Mouse (Mus musculus) layer of hippocampus, postnatal 25 days (tissue): ENCODE data around the gene Prickle2. TPM values are rescaled to one million over a fixed set of nuclear protein-coding genes. Genes with fewer than 3 reads are reported as not detected.

Experiments
- DNase-seq, 2 experiments: peaks; one replicate each; pipeline ENCODE4 v3.0.0; 2022; ENCODE audit warnings: mixed read lengths in 2 of 2, low spot score in 1 of 2; ENCODE audit errors: extremely low spot score in 1 of 2
- total RNA-seq, 2 experiments: library from RNA; stranded (reverse); gene quantifications; 2 replicates each; pipeline ENCODE4 v1.2.3; 2021

The Prickle2 gene
- total RNA-seq, 2 experiments from 2014 or later = 200 to 203 TPM

DNA sequence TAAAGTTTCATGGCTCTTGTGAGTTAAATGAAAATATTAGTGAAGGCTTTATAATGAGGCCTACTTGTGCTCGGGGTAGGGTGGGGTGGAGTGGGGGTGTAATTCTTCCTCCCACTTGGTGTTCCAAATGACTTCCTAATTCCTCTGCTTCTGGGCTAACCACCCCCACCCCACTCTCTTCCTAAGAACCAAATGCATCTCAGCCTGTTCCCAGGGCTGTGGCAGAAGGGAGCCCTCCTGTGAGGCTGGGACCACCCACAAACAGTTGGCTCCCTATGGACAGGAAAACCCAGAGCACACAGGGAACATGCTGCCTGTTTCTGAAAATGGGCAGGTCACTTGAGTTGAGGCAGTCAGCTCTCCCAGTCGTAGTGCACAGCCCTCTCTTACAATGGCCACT, 100.8 kb downstream of the Prickle2 start:
- DNase-seq = peak in 1 of 2 experiments; percentile 23

DNA sequence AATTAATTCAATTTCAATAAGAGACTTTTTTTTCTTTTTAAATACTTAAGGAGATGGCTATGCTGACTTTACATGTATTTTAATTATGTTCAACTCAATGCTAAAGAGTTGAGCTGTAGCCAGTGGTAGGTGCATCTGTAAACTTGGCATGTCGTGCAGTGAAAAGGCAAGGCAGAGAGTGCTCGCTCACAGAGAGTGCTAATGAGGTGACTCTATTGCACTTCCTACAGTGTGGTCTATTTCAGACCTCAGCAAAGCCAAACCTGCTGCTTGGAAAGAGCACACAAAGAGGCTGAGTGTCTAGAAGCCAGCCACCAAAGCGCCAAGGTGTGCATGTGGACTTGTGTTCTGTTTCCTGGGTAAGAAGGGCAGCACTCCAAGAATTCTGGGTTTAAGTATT, 109.6 kb downstream of the Prickle2 start:
- no peak for DNase-seq

DNA sequence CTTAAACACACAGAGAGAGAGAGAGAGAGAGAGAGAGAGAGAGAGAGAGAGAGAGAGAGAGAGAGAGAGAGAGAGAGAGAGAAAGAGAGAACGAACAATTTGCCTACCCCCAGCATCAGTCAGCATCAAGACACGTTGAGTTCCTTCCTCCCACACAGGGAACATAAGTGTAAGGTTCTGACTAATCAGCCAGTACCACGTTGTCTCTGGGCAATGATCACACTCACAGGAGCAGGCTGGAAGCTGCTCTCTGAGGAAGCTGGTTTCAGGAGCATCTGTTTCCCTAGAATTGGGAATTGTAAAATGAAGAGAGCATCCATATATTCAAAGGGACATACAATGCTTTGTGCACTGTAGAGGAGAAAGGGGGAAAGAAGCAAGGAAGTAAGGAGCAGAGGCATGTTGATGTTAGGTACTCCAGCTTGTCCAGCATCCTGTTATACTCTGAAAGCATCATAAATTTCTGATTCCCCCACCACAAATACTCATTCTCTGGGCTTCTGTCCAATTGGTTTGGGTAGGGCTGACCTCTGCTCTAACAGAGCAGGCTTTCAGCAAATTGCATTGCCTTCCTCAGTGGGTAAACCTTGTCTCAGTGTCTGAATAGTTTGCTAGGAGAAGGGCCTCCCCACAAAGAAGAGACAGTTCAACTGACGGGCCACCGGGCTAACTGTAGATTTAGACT, 116.4 kb downstream of the Prickle2 start:
- no peak for DNase-seq

DNA sequence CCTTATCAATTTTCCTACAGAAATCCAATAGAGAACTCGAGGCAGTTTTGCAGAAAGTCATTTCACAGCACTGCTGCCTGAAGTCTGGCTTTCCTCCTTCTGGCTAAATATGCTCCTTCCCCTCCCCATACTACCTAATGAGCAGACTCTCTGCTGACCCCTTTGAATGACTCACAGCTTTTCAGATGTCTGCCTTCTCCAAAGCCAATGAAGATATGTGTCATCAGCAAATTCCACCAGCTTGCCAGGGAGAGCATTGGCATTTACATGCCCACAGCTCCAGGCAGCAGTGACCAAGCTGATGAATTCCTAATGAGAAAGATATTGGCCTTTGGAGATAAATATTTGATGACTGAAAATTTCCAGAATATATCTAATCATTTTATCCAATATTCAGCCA, 121.9 kb downstream of the Prickle2 start:
- no peak for DNase-seq

DNA sequence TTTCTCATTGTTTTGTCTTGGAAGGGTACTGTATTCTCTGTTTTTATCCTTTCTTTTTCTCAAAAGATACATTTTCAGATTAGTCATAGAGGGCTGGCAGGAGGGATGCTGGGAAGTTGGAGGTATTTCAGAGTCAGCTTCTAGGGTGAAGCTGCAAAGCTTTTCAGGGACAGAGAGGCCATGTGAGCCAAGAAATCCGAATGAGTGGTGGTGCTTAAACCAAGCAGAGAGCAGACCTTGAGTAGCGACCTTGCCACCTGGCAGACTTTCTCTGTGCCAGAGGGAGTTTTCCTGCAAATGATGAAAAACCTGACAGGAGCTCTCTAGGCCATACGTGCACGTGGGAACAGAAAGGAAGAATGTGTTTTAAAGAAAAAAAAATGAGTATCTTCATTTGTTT, 130.7 kb downstream of the Prickle2 start:
- DNase-seq = no peak

DNA sequence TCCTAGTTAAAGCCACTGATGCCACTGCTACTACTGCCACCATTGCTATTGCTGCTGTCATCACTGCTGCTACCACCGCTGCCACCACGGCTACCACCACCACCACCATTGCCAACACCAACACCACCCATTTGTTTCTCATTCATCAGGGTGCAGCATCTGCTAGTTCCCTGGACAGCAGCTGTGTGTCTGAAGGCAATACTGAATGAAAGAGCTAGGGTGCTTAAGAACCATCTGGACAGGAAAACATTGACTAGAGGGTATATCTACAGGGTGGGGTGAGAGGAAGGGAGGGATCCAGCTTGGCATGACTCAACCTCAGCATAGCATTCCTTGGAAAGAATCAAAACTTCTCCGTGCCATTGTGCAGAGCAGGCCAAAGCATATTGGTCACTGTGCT, 133.8 kb downstream of the Prickle2 start:
- no peak for DNase-seq

DNA sequence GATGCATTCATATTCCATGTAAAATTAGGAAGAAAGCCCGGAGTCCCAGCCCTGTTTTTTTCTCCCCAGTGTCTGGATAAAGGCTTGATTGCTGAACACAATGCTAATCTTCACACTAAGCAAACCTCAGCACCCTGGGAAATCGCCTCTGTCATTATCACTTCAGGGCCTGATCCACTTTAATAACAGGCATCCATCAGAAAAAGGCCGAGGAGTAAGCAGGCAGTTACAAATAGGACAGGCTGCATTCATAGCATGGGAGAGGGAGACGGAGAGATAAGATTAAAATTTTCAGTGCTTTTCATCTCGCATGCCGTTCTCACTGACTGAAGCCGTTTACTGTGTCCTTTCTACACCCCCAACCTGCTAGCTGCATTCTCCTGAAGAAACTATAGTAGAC, 135.9 kb downstream of the Prickle2 start:
- DNase-seq = no peak

DNA sequence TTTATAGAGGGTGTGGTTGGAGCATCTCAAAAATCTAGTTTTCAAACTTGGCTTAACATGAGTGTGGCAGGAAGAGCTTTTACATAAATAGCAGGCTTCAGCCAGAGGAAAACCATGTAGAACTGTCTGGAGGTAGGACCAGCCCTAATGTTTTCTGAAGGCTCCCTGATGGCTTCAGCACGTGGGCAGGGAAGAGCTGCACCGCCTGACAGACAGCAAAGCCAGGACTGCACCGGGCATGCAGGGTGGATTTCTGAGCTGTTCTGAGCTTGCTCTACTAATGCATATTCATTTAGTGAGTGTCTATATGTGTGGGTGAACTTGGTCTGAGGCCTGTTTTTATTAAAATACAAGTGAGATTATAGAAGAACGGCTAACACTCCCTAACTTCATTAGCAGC, 136.7 kb downstream of the Prickle2 start:
- DNase-seq = no peak

DNA sequence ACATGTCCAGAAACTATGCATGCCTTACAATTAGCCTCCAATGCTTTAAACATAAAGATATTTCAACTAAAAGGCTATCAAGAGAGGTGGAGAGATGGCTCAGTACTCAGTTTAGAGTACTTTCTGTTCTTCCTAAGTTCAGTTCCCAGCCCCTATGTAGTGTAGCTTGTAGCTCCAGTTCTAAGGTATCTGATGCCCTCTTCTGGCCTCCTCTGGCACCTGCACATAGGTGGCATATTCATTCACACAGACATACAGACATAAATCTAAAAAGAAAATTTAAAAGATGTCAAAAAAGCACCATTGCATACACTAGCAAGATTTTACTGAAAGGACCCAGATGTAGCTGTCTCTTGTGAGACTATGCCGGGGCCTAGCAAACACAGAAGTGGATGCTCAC, 146.7 kb downstream of the Prickle2 start:
- DNase-seq = no peak

DNA sequence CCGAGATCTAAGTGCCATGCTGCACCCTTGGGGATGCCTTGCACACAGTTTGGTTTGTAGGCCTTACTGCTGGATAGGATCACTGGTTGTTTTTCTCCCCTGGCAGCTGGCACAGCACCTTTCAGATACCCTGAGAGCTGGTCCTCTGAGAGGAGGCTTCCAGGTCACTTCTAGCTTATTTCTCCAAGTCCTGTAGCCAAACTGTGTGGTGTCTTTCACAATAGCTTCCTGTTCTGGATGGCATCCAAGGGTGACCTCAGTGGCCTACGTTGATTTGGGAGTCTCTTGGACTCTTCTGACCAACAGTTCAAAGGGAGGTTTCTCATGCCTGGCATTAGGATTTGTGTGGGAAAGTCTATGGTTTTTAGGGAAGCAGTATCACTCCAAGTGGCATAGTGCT, 150.3 kb downstream of the Prickle2 start:
- no peak for DNase-seq

DNA sequence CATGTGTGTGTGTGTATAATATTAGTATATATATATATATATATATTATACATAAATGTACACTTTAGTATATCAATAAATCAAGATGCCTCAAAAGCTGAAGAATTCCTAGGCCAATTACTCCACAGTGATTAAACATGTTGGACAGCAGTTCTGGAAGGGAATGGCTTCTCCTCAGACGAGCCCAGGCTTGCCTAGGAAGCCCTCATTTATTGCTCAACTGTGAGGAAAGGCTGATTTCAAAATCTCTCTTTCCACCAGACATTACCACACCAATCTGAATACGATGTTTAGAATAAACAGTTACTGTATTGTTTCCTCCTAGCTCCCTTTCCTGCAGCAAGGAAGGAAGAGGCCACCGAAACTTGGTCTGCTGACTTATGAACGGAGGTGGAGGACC, 152.9 kb downstream of the Prickle2 start:
- DNase-seq = no peak

DNA sequence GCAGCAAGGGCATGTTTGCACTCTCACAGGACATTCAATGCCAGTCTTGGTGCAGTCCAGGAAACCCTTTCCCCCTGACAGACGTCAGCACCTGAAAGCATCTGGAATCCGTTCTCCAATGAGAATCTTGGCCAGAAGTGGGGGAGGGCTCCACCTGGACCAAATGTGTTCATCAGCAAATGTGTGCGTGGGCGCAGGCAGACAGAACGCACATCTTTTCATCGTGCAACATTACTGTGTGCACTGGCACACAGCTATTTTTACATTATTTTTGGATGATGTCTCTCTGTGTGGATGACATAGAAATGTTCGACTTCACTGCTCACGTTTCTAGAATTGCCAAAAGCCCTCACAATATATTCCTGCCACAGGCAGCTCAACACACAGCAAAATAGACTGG, 156.7 kb downstream of the Prickle2 start:
- peak in 1 of 2 experiments; percentile 34 for DNase-seq

DNA sequence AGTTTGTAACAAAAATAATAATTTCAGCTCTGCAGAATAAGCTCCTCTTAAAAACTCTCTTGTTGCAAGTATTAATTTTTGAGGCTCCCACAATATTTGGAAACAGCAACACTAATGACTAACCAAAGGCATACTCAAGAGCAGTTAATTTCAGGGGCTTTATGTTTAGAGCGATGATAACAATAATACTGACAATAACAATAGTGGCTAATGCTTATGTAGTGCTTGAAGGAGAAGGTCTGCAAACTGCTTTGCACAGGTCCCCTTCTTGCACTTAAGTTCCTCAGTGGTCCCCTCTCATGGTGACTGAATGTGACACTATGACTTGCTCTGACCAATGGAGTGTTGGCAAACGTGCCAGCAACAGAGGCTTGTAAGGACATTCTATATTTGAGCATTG, 160.8 kb downstream of the Prickle2 start:
- no peak for DNase-seq

DNA sequence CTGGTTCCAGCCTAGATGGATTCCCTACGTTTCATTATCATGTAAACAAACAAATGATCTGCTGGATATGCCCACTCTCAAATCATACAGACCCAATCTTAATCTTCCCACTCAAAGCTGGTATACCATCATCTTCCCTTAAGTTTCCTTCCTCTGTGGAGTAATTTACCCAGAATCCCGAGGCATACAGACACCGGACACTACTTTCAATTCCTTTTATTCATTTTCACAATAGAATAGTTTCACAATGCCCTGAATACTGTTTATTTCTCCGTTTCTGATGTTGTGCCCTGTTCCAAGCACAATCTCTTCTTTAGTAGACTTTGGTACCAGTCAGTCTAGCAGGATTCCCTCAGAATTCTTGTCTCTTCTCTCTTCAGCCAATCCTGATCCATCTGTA, 162.1 kb downstream of the Prickle2 start:
- no peak for DNase-seq

DNA sequence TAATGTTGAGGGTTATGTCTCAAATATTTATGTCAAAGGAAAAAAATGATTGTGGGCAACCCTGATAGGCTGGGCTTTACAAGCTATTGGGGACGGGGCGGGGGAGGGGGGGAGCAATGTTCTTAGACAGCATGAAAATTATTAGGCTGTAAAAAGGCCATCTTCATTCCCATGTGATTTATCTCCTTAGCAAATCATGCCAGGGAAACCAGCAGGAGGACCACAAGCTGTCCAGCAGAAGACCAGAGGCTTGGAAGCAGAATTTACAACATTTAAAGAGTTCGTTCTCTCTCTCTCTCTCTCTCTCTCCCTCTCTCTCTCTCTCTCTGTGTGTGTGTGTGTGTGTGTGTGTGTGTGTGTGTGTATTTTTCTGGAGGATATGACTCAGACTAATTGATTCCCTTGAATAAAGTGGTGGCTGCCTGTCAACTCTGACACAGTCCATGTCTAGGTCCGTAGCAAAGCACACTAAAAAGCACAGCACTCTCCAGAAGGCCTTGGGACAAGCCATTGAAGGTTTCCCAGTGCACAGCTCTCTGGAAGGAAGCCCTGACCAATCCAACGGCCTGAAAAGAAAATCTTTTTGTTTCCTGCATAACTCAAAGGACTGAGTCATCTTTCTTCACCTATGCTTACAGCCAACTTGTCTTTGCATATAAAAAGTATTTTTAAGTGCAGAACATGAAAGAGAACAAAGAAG, 163.4 kb downstream of the Prickle2 start:
- no peak for DNase-seq

DNA sequence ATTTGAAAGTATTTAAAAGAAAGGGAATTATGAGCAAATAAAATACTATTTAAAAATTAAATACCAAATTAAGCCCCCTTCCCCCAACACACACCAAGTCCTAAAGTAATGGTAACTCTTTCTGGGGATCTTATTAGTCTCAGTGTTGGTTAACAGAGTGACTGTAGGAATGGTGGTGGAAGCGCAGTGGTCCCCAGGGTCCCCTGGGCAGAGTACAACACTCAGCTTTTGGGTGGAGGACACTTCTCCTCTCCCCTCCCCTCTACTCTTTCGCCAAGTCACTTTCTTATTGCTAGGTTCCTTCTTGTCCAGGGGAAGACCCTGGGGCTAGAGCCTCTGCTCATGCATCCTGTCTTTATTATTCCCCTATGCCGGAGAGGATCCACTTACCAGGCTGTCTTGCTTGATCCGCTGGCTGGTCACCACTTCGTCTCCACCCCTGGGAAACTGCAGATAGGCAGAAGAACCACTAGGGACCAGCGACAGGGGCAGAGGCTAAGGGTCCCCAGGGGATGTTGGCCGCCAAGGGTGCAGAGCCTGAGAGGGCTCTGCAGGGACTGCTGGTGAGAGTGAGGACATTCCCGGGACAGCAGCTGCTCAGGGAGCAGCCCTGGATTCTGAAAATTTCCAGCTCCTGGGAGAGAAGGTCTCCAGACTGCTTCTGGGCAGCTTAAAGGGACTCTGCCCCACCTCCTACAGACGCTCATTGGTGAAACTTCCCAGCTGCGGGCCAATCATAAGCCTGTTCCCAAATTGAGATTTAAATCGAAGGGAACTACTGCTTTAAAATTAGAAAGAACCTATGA, 171.5 kb downstream of the Prickle2 start:
- DNase-seq = peak in 1 of 2 experiments; percentile 50

DNA sequence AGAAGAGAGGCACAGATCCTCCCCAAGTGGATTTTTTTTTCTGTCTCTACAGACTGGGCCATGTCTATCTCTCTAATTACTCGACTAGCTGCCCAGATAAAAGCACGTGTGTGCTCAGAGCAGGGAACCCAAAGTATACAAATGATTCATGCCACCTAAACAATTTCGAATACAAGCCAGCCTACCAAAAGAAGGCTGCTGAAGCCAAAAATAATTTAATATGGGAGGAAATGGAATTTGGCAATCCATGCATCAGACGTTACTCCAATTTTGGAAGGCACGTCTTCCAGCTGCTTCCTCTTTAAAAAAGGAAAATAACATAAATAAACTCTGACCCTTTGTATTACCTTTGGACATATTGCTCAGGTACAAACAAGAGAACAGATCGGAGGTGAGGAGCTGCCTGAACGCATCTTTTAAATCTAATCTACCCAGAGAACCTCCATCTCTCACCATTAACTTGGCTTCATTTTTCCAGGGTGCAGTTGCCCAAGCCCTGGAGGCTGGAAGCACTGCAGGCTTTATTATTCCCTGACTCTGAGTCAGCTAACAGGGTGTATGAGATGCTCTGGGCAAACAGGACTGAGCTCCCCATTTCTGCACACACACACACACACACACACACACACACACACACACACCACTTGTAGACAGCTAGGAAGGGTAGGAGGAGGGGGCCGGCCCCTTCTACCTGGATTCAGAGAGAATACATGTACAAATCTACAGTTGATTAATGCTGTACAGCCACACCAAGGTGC, 172.5 kb downstream of the Prickle2 start:
- no peak for DNase-seq

DNA sequence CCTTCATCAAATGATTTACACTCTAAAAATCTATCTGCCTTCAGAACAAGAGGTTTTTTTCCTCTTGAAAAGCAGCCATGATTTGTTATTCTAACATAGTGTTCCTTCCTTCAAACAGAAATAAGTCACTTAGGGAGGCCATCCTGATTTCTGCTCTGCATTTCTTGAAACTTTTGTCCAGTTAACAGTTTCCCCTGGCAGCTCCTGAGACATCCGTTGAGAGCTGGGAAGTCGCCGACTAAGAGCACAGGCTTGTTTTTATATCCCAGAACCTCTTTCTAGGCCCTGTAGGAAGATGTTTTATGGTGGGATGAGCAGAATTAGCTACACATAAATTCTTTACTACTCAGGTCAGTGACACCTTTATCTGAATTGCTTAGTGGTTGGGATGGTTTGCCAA, 173.1 kb downstream of the Prickle2 start:
- no peak for DNase-seq

DNA sequence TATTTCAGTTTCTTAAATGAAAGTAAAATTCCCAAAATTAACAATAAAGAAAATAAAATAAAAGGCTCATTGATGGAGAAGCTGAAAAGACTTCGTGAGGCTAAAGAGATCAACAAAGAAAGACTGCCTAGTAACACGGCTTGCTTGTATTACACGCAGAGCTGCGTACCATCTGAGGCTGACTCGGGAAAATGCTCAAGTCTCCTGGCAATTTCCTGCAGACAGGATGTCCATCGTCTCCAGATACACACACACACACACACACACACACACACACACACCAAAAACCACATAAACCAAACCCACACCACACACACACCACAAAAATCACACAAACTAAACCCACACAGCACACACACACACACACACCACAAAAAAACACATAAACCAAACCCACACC, 173.6 kb downstream of the Prickle2 start:
- DNase-seq = no peak

DNA sequence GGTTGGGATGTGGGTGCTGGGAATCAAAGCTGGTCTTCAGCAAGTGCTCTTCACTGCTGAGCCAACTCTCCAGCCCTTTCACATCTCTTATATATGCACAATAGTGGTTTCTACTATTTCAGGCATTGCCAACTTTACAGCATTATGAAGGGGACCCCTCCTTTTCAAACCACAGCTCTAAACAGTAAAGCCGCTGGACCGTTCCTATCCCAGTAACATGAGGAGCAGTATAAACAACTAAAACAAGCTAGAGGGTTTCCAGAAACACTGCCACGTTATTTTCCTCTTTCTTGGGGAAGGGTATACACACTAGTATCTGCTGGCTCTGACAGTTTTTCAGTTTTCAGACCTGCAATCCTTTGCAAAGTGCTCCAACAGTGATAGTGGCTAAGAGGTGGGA, 179.7 kb downstream of the Prickle2 start:
- DNase-seq = no peak

DNA sequence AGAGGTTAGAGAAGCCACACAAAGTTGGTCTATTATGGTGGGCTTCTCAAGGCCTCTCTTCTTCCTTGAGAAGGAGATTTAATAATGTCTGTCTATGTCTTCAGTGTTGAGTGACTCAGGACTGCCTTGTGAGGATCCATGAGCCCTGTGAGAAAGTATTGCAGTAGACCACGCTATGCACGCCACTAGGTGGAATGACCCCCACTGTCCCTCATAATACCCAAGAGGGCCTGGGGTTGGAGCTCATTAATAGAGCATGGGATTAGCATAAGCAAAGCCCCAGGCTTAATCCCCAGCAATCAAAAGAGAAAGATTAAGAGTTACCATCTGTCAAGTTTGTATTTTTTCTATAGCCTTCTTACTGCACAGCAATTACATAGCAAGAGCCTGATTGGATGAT, 180.3 kb downstream of the Prickle2 start:
- DNase-seq = no peak
